Mouse (Mus musculus): ENCODE measurements at regions not wholly inside any gene's neighbourhood (a gene's known extent, or its start where the extent isn't known, plus 50 kb on each side); places are given as distances from the start of the nearest gene placed in this dataset.
A peak's percentile ranks its signal among the peaks of the same experiment; 100 is the strongest.

DNA sequence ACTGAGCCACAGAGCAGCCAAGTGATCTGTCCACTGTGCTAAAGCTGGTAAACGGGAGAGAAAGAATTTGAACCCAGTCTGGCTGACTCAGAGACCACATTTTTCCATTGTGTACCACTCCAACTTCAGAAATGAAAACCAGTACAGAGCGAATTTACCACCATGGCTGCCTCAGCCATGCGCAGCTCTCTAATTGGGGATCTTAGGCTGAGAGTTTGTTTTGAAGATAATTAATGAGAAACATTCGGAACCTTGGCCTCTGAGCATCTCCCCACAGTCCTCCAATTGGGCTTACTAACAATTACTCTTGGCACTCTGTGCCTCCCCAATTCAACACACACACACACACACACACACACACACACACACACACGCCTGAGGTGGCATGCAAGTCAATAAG, 128.3 kb downstream of the Mtx3 start:
- ATAC-seq (ENCODE audit: poor library complexity, severe bottlenecking), result no peak

DNA sequence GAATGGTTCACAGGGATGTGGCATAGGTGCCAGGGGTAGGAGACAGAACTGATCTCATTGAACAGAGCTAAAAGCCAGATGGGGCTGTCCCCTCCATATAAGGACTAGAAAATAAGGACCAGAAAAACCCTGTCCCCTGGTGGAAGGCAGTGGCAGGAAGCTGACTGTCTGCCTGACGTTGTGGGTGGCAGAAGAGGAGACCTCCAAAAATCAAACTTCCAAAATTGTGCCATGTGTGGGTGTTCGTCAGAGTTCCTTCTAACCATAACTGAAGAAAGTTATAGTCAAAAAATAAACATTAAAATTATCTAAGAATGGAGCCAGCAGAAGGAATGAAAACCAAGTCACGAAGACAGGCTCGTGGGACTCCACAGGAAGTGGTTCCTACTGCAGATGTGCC, 129.2 kb downstream of the Mtx3 start:
- ATAC-seq (ENCODE audit: poor library complexity, severe bottlenecking), result no peak

DNA sequence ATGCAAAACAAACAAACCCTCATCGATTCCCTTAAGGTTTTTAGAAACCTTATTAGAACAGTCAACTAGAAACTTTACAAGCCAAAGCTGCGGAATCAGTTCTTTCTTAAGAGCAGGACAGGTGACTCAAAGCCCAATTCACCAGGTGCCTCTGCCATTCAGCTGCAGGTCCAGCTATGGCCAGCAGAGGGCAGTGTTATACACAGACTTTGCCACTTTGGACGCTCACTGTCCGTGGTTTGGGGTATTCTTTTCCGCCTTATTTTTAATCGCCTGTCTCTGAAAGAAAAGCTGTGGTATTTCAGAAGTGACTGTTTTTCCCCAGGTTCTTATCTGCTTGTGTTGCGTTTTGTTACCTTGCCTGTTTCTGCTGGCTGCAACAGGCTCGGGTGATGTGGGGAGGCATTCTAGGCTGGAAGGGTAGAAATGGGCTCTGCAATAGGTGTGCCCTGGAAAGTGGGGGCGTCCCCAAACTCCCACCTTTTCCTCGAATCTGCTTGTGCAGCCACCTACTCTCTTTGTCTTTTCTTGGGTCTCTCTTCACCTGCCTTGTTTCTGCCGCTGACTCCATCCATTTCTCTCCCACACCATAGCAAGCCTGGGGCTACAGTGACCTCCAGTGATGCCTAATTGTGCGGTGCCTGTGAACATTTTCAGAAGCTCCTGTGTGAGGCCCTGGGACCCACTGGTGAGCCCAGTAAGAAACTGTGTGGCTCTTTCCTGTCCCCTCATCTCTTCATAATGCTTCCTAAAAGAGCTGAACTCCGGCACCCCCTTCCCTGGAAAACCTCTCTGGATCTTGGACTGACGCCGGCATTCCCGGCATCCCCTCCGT, 142.4 kb downstream of the Mtx3 start:
- ATAC-seq (ENCODE audit: poor library complexity, severe bottlenecking), result peak; percentile 96

DNA sequence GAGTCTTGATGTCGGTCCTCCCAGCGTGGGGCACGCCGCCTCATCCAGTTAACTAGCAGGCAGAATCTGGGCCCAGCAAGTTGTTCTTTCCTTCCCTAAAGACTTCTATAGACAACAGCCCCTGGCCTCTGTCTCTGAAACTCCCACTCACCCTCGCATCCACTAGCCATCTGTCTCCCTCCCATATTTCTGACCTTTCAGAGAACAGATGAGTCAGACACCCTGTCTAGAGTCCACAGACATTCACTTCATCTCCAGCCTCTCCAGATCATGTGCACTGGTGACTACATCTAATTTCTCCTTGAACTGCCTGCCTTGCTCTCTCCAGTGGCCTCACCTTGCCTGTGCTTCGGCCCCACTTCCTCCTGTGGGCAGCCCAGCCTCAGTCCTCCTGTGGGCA, 143.1 kb downstream of the Mtx3 start:
- no peak for ATAC-seq (ENCODE audit: poor library complexity, severe bottlenecking)

DNA sequence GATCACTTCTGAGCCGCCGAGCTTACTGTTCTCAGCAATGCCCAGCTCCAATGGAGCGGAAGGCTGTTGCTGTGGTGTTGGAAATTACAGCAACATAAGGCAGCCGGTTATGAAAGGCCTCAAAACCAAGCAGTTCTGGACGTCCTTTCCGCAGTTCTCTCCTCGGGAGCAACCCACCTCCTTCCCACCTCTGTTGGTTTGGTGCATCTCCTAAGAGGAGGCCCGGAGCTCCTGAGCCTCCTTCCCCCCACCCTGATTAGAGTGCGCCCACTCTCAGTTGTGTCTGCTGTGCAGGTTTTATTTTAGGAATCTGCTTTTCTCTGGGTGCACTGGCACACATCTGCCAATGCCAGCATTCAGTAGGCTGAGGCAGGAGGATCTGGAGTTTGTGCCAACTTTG, 144.0 kb downstream of the Mtx3 start:
- no peak for ATAC-seq (ENCODE audit: poor library complexity, severe bottlenecking)

DNA sequence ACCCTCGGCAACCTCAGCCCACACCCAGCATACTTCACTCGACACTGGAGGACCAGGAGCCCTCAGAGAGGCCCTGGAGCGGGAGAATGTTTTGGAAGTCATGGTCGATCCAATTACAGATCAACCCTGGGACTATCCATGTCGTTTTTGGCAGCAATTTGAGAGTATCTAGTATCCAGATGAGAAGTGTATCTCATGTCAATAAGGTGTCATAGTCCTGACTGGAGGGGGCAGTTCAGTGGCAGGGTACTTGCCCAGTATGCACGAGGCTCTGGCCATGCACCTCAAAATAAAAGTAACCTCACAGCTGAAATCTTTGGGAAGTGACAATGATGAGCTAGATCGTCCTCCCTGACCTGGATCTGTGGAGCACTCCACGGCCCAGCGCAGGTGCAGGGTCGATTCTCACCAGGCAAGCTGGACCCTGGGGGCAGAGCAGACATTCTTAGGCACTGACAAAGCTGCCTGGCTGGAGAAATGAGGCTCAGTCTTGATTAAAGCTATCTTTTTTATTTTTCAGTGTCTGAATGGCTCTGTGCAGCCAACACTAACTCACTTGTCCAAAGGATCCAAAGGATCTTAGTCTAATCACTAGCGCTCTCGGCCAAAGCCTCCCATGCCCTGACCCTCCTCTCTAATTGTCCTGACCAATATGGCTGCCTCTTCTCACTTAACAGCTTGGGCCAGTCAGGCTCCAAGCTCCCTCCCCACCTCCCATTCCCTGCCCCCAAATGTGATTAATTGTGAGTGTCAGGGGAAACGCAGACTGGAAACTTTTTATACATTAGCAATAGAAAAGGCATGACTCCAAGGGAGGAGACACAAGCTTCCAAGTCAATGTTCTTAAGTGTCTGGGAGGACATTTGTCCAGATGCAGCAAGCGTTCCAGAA, 146.0 kb downstream of the Mtx3 start:
- ATAC-seq (ENCODE audit: poor library complexity, severe bottlenecking), result no peak

All from megakaryocyte, adult 5-6 weeks (primary cell).